Mouse (Mus musculus): Measurements from ENCODE around the gene Bend7.

Bend7 gene

GRCm38 (mm10) chr2:4717769-4718661 is at the start of gene Bend7:
Gene Bend7 (plus strand): TSS chr2:4717831.
- no peak for DNase-seq (ENCODE audit: low read depth, low spot score)

- DNase-seq (ENCODE audit: low read depth, low spot score), result no peak
Measured at GRCm38 (mm10) chr2:4668626-4669025, 49.0 kb upstream of the Bend7 start.

- DNase-seq (ENCODE audit: low read depth, low spot score), result no peak
Measured at GRCm38 (mm10) chr2:4669701-4670100, 47.9 kb upstream of the Bend7 start.

- no peak for DNase-seq (ENCODE audit: low read depth, low spot score)
Measured at GRCm38 (mm10) chr2:4671636-4672035, 46.0 kb upstream of the Bend7 start.

GRCm38 (mm10) chr2:4679886-4680285 is 37.7 kb upstream of the Bend7 start:
- no peak for DNase-seq (ENCODE audit: low read depth, low spot score)

- DNase-seq (ENCODE audit: low read depth, low spot score), result no peak
Measured at GRCm38 (mm10) chr2:4711262-4711661, 6.4 kb upstream of the Bend7 start.

- DNase-seq (ENCODE audit: low read depth, low spot score), result no peak
Measured at GRCm38 (mm10) chr2:4717081-4717768, 406 bp upstream of the Bend7 start.

GRCm38 (mm10) chr2:4723088-4723487 is 5.5 kb downstream of the Bend7 start:
- no peak for DNase-seq (ENCODE audit: low read depth, low spot score)

GRCm38 (mm10) chr2:4730161-4730560 is 12.5 kb downstream of the Bend7 start:
- no peak for DNase-seq (ENCODE audit: low read depth, low spot score)

- DNase-seq (ENCODE audit: low read depth, low spot score), result no peak
Measured at GRCm38 (mm10) chr2:4733971-4734370, 16.3 kb downstream of the Bend7 start.

GRCm38 (mm10) chr2:4736095-4736797 is 18.6 kb downstream of the Bend7 start:
- no peak for DNase-seq (ENCODE audit: low read depth, low spot score)

GRCm38 (mm10) chr2:4736798-4737155 is 19.1 kb downstream of the Bend7 start:
- DNase-seq (ENCODE audit: low read depth, low spot score), result no peak

- no peak for DNase-seq (ENCODE audit: low read depth, low spot score)
Measured at GRCm38 (mm10) chr2:4751918-4752317, 34.3 kb downstream of the Bend7 start.

GRCm38 (mm10) chr2:4755716-4756115 is 38.1 kb downstream of the Bend7 start:
- no peak for DNase-seq (ENCODE audit: low read depth, low spot score)

GRCm38 (mm10) chr2:4757218-4757617 is 39.6 kb downstream of the Bend7 start:
- no peak for DNase-seq (ENCODE audit: low read depth, low spot score)

GRCm38 (mm10) chr2:4760741-4761140 is 43.1 kb downstream of the Bend7 start:
- no peak for DNase-seq (ENCODE audit: low read depth, low spot score)

- no peak for DNase-seq (ENCODE audit: low read depth, low spot score)
Measured at GRCm38 (mm10) chr2:4761906-4762305, 44.3 kb downstream of the Bend7 start.

GRCm38 (mm10) chr2:4764071-4764470 is 46.4 kb downstream of the Bend7 start:
- no peak for DNase-seq (ENCODE audit: low read depth, low spot score)

GRCm38 (mm10) chr2:4770376-4770775 is 52.7 kb downstream of the Bend7 start:
- no peak for DNase-seq (ENCODE audit: low read depth, low spot score)

- no peak for DNase-seq (ENCODE audit: low read depth, low spot score)
Measured at GRCm38 (mm10) chr2:4773911-4774310, 56.3 kb downstream of the Bend7 start.

- no peak for DNase-seq (ENCODE audit: low read depth, low spot score)
Measured at GRCm38 (mm10) chr2:4777291-4777690, 59.7 kb downstream of the Bend7 start.

- DNase-seq (ENCODE audit: low read depth, low spot score), result no peak
Measured at GRCm38 (mm10) chr2:4781641-4782040, 64.0 kb downstream of the Bend7 start.
